Mouse (Mus musculus) CD4-positive helper T cell, adult 2 months (primary cell): ENCODE data around the gene Kmt2b.

Experiments
- DNase-seq: peaks from one replicate; pipeline ENCODE4 v3.0.0-alpha.2; 2012; ENCODE audit warnings: low read depth, missing footprints, low spot score

Kmt2b gene

DNA sequence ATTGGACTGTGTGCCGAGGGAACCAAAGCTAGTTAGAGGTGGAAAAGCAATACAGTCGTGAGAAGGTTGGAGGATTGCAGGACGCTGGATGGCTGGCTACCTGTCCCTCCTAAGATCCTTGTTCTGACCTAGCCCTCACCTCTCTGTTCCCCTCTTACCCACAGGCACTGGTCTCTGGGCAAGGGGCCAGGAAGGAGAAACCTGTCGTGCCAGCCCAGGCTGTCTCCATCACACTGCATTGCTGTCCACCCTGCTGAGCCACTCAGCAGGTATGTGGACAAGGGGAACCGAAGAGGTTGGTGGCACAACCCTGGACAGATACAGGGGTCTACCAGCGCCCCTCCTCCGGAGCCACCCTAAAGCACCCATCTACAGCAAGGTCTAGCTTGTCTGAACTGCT, 12.1 kb upstream of the Kmt2b start:
- no peak for DNase-seq

DNA sequence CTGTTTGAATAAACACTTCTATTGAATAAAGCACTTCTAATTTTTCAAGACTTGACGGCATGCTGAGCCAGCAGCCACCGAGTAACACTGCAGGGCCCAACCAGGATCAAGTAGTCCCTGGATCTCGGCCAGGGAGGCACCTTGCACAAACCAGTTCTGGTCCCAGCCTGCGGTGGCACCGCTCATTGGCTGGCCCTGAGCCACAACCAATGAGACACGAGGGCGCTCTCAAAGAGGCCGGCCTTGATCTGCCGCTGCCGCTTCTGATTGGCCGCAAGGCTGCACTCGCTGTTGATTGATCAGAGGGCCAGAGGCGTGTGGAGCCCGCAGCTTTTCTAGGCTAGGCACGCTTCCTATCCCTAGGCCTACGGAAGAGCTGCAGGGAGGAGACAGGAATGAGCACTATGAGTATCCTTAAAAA, 11.4 kb upstream of the Kmt2b start:
- DNase-seq = peak; percentile 79

DNA sequence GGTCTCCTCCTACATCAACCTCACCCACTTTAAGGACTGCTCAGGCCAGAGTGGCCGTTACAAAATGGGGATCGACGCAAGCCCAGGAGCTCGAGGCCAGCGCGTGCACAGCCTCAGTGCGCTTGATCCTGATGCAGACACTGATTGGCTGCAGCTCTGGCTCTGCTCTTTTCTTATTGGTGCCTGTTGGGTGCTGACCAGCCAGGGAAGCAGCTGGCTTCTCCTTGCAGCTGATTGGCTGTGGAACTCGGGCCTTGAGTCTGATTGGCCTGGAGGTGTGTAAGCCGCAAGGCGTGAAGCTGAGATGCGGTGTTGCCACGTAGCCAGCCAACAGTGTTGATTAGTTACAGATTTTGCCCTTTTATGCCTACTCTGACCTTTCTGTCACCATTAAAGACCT, 10.3 kb upstream of the Kmt2b start, which contains the start of gene Zbtb32:
Zbtb32 (minus strand) TSS at position 124 of the 400 bp plus-strand sequence.
- no peak for DNase-seq

DNA sequence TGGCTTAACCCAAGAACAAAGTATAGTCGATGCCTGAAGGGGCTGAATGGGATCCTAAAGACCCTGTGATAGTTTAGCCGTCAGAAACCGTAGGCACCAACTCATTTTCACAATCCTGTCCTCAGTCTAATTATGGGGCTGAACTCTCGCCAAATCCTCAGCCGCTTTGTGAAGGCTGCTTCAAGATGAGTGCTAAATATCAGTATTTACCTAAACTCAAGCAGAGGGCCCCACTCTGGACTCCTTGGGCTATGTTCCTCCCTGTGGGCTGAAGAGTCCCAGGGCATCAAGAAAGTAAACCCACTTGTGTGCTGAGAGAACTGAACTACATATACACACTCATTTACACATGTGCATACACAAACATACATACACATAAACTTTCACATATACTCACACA, 8.3 kb upstream of the Kmt2b start:
- no peak for DNase-seq

DNA sequence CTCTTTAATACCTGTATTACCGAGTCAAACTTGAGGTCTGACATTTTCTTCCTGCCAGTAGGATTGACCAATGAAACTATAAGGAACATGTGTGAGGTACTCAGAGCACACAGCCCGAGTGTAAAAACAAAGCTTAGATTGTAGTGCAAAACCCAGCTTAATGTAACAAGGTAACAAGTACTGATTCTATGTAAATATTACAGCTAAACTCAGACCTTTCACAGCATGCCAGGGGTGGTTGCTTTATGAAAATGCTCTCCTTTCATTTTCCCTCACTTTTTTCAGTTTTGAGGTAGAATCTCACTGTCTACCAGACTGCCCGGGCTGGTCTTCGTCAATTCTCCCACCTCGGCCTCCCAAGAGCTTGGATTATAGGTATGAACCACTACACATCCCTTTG, 7.6 kb upstream of the Kmt2b start:
- no peak for DNase-seq

DNA sequence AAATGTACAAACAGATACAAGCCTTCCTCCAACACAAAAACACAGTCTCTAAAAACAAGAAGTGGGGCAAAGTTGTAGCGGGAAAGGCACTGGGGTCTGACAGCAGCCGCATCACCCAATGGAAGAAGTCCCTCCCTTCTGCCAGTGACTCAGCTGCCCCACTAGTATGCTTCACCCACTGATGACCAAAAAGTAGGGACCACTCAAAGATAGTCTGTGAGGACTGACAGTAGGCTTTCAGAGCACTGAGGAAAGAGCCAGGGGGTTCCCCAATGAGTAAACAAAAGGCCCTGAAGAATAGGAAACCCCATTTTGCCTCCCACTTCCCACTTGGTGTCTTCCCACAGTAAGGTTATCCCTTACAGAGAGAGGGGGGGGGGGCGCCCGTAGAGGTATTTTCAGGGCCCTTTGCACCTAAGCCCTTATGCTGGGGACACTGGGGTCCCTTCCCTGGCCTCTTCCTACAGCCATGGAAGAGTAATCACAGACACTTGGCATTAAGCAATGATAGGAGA, 6.0 kb upstream of the Kmt2b start:
- peak; percentile 27 for DNase-seq

DNA sequence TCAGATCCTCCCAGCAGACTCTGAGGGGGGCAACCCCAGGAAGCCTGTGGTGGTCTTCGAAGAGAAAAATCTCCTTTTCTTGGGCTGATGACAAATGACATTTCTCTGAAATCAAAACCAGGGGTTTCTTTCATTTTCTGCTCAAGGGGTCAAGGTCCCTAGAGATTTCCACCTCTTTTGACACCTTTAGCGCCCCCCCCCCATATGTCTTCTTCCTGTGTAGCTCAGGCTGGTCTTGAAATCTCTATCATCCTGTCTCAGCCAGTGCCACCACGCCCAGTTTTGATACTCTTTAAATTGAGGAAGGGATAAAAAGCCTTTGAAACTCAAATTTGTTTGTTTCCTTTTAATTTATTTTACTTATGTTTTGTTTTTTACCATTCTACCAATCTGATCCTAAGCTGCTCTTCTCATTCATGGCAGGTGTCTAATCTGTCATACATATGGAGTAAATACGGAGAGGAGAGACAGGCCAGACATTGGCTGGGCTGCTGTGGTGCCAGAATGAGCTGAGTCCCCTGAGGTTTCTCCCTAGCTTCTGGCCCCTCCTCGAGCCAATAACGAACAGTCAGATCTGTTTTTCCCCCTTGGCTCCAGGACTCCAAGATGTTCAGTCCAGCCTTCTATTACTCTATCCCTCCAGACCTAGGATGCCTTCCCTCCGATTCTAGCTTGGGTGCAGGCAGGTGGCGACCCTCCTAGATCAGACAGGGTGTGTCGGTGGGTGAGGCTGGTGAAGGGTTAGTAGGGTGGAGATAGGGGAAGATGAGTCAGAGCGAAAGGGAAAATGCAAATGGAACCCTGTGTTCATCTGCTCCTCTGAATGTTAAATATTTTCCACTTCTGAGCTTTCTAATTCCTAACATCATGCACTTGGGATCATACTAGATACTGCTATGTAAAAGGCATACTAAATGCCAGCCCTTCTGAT, 5.3 kb upstream of the Kmt2b start:
- peak; percentile 58 for DNase-seq

DNA sequence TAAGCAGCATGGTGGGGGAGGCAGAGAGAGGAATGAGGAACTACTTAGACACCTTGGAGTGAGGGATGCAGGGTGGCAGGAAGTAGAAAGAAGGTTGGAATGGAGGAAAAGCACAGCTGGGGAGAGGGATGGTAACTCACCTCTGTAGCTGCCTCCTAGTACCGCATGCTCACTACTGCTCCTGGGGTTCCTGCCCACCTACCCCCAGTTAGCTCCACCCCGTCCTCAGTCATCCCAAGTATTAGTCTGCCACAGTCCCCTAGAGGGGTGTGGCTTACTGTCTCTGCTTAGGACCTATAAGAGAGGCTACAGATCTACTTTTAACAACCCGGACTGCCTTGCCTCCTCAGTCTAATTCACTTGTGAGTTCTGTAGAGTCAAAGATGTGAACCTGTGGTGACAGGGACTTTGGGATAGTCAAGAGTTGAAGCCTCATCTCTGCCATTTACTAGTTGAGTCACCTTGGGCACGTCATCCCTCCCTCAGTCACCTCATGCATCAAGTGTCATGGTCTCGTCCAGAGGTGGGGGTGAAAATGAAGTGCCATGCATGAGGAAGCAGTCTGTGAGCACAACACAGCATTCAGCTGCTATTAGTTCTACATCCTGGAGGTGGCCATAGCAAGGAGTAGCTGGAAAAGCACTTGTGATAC, 4.4 kb upstream of the Kmt2b start:
- DNase-seq = peak; percentile 44

DNA sequence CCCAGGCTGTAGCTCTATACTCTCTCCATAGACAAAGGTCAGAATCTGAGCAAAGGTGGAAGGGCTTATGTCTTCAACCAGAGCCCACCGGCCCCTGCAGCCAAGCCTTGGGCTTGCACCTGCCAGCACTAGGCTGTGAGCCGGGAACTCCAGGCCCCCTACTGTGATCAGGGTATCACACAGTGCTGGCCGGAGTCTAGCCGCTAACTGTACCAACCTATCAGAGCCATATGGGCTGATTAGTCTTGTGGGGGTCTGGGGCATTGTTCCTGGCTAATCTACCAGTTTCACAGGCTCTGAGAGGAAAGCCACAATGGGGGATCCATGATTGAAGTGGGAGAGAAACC, 3.1 kb upstream of the Kmt2b start:
- no peak for DNase-seq

DNA sequence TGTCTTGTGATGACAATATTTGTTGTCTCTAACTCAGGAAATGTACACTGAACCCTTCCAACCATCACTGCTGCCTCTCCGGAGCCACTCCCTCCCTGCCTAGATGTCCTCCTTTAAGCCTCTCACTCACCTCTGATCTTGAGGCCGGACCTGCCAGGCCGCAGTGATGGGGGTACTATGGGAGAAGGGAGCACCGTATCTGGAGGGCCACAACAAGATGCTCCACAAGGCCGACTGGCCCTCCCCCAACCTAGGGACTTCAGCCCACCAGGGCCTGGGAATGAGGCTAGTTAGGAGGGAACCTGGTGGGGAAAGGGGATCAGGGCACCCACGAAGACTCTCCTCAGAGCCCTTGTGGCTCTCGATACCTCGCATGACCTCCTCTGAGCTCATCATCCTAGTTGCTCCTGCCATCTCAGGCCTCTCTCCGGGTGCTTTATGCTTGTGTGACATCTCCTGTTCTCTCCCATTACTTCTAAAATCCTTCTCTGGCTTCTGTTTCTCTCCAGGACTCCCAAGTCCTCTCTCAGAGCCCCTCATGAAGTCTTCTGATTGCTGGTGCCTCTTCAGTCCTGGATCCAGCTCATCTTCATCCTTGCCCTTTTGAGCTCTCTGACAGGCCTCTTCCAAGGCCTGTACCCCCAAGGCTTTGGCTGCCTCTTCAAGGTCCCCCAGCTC, 2.5 kb upstream of the Kmt2b start:
- no peak for DNase-seq

DNA sequence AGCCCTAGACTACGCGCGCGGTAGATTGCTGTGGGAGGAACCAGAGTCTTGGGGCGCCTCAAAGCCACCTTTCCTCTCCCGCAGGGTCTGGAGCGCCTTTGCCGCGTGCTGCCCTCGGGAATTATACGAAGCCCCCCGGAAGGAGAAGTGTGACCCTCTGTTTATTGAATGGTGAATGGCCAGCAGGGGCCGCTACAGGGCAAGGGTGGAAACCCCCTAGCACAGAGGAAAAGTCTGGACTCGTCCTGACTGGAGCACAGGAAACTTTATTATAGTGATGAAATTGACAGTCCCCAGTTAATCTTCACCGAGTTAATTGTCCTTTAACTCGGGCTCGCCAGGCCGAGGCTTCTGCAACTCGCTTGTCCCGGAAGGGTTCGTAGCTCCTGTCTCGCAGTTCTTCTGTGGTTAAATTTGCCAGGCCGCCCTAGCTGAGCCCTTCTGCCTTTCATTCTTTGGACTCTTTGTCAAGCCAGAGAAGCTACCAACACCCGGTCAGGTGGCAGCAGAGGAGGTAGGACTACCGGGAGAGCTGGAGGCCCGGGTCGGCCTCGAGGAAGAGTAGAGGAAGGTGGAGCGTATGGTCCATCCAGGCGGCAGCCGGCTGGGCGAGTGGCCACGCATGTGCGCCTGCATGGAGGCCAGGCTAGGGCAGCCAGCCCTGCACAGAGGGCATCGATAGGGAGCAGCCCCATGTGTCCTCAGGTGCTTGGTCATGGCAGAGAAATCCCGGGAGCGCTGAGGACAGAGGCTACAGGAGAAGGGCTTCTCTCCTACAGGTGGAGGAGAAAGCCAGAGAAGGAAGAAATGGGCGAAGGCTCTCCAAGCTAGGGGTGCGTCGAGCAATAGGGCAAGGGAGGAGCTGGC, 1.1 kb upstream of the Kmt2b start:
- peak; percentile 72 for DNase-seq

DNA sequence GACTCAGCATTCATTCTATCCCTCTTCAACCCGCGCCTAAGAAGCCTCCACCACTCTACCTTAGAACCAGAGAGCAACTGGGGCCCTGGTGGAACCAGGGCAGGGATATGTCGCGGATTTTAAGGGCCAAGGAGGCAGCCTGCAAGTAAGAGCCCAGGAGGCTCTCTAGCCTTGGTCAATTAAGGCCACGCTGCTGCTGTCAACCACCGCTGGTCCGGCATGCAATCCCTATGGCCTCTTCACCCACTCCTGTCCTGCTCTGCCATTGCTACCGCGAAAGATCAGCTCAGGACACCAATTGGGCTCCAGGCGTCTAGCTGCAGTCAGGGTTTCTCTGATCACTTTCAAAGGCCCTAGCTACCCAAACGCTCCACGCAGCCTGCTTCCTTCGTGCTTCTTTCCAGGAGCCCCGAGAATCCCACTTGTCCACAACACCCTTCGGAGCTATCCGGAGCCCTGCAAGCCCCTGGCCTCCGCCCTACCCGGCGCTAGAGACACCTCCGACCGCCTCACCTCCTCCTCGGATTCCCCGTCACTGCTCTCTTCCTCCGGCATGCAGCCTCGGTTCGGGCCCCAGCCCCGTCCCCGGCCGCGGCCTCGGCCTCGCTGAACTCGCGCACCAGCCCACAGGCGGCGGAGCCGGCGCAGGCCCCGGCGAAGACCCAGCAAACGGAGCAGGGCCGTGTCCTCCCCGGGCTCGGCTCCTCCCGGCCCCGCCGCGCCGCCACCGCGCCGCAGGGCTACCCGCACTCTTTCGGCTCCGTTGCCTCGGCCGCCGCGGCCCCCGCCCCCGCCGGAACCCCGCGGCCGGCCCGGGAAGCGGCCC, 471 bp downstream of the Kmt2b start:
- DNase-seq = no peak

DNA sequence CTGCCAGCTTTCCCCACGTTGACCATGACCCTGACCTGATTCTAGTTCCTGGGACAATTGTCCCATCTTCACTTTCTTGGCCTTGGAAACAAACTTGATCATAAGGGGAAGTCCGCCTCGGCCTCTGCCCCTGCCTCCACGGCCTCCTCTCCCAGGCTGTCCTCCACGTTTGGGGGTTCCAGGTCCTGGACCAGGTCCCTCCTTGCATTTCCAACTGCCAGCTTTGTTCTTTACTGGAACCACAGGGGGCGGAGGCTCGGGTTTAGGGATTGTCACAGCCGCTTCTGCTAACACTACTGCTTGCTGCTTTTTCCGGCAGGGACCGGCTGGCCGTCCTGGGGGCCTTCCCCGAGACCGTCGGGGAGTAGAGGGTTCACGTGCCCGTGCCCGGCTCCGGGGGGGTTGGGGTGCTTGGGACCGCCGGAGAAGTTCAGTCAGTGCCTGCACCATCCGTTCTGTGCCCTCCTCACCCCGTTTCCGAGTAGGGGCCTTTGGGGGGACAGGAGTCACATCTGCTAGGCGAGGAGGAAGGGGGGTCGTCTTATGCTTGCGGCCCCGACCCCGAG, 2.0 kb downstream of the Kmt2b start:
- DNase-seq = no peak

DNA sequence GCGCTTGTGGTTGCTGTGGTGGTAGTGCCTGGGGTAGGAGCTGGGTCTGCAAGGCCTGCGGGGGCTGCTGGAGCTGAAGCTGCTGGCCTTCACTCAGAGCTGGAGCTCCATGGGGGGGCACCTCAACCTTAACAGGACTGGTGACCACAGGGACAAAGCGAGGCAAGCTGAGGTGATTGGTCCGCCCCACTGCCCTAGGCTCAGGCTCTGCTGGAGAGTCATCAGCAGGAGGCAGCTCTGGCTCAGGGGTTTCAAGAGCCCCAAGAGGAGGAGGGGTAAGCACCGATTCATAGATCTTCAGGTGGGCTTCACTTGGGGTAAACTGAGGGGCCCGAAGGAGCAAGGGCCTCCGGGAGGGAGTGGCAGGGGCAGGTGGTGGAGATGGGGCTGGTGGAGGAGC, 3.4 kb downstream of the Kmt2b start:
- no peak for DNase-seq

DNA sequence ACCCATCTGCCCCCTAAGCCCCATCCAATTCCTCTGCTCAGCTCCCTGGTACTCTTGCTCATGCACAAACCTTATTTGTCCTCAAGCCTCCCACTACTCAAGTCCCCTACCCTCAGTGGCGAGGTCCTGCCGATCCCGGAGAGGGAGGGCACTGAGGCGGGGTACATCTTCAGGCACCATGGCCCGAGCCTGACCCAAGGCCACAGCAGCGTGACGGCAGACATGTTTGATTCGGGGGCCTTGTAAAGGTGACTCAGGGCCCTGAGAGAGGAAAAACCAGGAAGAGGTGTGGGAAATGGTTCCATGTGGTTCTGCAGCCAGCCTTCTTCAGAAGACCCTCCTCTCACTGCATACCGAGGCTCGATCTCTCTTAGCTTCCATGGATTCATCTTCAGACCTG, 4.2 kb downstream of the Kmt2b start:
- DNase-seq = no peak

DNA sequence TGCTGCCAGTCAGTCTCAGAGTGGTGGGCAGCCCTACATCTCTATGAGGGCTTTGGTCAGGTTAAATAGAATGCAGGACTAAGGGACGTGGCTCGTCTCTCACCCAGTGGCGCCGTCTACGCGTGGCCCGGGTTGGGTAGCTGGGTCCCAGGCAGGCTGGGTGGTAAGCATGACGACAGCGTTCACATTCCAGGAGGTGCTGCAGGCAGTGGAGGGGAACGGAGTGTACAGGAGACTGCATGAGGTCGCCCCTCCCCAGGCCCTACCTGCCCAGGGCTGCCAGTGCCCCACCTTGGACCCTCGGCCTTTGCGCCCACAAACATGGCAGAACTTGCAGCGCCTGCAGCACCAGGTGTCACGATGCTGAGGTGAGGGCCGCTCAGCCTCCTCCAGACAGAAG, 7.0 kb downstream of the Kmt2b start:
- DNase-seq = no peak

DNA sequence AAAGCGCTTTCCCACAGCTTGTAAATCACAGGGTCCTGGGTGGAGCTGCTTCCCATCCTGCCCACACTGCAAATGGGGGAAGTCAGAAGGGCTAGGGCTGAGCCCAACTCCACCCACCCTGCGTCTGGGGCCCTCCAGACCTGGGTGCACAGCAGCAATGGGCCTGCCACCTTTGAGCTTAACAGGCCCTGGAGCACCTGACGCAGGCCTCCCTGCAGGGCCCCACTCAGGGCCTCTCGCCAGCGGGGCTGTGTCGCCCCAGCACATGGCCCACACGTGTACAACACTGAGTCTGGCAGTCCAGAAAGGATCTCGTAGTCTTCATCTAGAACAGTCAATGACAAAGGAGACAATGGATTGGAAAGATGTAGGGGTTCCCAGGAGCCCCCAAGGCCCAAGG, 8.6 kb downstream of the Kmt2b start:
- DNase-seq = no peak

DNA sequence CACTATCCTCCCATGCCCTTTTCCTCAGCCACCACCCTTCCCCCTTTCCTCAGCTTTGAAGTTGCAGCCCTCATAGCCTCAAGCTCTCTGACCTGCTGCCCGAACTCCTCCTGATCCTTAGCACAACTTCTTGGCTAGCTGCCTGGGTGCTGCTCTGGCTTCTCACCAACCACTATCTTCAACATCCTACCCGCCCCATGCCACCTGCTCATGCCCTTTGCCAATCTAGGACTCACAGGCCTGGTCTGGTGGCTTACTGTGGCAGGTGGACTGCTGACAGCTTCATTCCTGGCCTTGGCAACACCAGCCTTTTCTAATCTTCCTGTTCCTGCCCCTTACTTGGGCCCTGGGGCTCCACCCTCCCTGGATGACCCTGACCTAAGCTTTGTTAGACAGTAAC, 15.6 kb downstream of the Kmt2b start:
- no peak for DNase-seq

DNA sequence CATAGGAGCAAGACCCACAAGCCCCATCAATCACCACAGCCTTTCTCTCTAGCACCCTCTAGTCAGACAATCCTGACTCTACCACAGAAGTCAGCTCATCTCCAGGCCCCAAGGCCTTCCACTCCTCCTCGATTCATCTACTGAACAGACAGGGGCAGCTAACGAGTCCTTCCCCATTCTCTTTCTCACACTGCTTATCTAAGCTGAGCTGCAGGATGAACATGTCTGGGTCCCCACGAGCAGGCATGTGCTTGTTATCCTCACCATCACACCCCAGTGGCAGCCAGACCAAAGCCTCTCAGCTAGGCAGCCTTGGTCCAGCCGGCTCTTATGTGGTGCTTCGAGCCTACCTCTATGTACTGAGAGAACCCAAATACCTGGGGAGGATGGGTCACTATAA, 16.1 kb downstream of the Kmt2b start:
- DNase-seq = no peak

DNA sequence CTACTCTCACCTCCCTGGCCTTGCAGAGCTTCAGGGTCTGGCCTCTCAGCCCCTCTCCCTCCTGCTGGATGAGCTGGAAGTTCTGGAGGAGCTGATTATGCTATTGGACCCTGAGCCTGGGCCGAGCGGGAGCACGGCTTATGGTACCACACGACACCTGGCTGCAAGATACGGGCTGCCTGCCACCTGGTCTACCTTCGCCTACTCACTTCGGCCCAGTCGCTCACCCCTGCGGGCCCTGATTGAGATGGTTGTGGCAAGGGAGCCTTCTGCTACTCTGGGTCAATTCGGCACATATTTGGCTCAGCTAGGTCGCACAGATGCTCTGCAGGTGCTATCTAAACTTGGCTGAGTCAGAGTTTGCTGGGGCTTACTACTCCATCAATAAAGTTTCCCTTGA, 21.0 kb downstream of the Kmt2b start:
- DNase-seq = no peak
